Mouse (Mus musculus) bone marrow, adult 2 months (tissue): ENCODE results near the gene Kitl. TPM values are rescaled to one million over a fixed set of nuclear protein-coding genes. Genes with fewer than 3 reads are reported as not detected.

ENCODE experiments used
- H3K27ac ChIP-seq: fragments of 200-500 bp; 2 replicates; pipeline ENCODE4 v1.5.1; 2012; ENCODE audit warnings: low read depth, mild to moderate bottlenecking, control low read depth, inconsistent platforms, low read length; ENCODE audit not compliant: control insufficient read depth, poor library complexity, insufficient read depth
- H3K4me1 ChIP-seq: fragments of 200-500 bp; 2 replicates; pipeline ENCODE4 v1.6.1; 2011; ENCODE audit warnings: low read length; ENCODE audit not compliant: control insufficient read depth, insufficient read depth
- H3K4me3 ChIP-seq: fragments of 200-500 bp; replicated peaks from 2 replicates; pipeline ENCODE3; 2011; ENCODE audit warnings: mild to moderate bottlenecking, low read depth, low read length, control low read depth; ENCODE audit not compliant: control insufficient read depth
- CTCF ChIP-seq: fragments of 200-500 bp; IDR thresholded peaks from 2 replicates; pipeline ENCODE4 v1.5.1; 2011; ENCODE audit warnings: low read length, control low read depth; ENCODE audit not compliant: control insufficient read depth, insufficient read depth
- POLR2A ChIP-seq: fragments of 200-500 bp; IDR thresholded peaks from 2 replicates; pipeline ENCODE4 v1.6.1; 2011; ENCODE audit warnings: low read depth, mild to moderate bottlenecking, control low read depth, low read length, borderline replicate concordance; ENCODE audit not compliant: control insufficient read depth
- WGBS: fragments of 180-500 bp; shearing (Covaris S2); methylation state at CpG from one replicate; pipeline ENCODE4 v1.1.7; 2018; 5-methylcytosine and 5-hydroxymethylcytosine counted together
- polyA plus RNA-seq: library from polyadenylated mRNA; stranded (reverse); fragments of >200 nt; gene quantifications from 2 replicates; pipeline ENCODE4 v1.2.4, GENCODE M21; 2011; ENCODE audit warnings: low replicate concordance; ENCODE audit not compliant: missing spikeins, insufficient read depth, insufficient read length

Gene Kitl
- polyA plus RNA-seq, 1 experiment, result 5.8 TPM

DNA sequence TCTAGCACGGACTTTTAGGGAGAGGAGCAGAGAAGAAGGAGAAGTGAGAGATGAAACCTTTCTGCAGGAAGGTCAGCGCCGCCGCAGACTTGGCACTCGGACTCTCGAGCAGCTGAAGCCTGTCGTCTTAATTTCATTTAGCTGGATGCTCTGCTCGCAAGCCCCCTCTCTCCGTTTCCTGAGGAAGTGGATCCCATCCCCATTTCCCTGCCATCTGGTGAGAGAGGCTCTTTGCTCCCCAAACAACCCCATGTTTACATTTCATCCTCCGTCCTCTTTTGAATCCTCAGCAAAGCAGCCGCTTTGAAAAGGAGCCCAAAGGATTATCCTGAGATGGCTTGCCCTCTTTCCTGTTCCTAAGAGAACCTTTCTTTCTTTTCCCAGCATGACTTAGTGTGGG lies 16.2 kb downstream of the Kitl start:
- no peak overlapping the region for H3K4me3 ChIP-seq
- H3K27ac ChIP-seq, result no peak overlapping the region
- H3K4me1 ChIP-seq, result no peaks in the 10 kb centered on the region
- TF ChIP-seq POLR2A, result no peak
- 15% methylated on average over 11 of the region's 11 CpGs for WGBS

DNA sequence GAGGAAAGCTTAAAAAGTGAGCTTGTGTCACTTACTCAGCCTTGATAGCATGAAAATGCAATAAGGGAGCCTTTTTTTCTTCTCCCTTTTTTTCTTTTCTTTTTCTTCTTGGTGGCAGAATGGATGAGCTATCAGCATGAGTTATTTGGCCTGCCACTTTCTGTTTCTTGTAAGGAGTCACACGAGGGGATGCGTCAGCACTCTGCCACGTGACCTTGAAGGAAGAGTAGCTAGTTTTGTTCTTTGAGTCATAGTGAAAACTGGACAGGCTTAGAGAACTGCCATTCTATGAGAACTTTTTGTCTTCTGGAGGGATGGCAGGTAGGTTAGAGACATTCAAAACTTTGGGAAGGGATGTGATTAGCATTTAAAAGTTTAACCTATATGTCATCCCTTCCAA lies 17.1 kb downstream of the Kitl start:
- Histone ChIP-seq H3K4me3 (no peak overlapping the region), H3K27ac (no peak overlapping the region), H3K4me1 (no peaks in the 10 kb centered on the region)
- WGBS, result 56% methylated on average over 3 of the region's 3 CpGs
- TF ChIP-seq CTCF, result no peak
- TF ChIP-seq POLR2A, result no peak

DNA sequence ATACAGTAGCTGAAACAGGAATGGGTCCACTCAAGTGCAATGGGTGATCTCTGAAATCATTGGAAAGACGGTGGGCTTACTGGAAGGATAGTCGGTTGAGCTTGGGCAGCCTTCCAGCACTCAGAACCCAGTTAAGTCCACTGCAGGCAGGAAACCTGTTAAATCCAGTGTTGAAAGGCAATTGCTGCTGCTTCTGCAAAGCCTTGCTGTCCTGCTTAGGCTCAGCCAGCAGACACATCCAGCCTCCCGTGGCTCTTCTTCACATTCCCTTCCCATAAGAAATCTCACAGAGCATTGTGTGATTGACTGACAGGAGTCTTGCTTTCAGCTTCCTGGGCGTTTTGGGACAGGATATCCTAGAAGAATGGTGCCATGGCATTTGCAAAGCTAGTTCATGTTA lies 20.6 kb downstream of the Kitl start:
- no peaks in the 10 kb centered on the region for H3K4me1 ChIP-seq
- WGBS, result 62% methylated on average over 4 of the region's 4 CpGs
- TF ChIP-seq CTCF (no peak), POLR2A (no peak)
- H3K4me3 ChIP-seq, result no peak overlapping the region
- H3K27ac ChIP-seq, result no peak overlapping the region

DNA sequence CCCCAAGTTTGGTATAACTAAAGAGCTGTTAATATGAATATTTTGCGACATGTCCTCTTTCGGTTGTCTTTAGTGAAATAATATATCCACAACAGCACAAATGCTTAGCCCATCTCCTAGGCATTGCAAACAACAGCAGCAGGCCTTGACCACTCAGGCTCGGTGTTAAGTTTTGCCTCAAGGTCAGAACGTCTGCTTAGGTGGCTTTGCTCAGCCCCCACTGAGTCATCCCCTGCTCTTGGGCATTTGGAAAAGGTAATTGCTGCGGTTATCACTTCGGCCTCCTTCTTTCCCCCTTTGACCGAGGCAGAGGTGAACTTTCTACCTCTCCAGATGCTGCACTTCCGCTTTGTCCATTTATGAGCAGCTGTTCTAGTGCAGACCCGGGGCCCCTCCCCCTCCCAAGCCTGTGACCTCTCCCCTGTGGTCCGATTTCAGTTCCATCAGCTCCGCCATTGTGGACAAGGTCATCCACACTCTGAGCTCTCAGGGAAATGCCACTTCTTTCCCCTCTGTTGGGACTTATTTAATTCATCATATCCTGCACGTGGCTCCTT lies 23.0 kb downstream of the Kitl start:
- Histone ChIP-seq H3K4me1 (no peaks in the 10 kb centered on the region), H3K27ac (no peak overlapping the region), H3K4me3 (no peak overlapping the region)
- TF ChIP-seq POLR2A (no peak), CTCF (no peak)
- 77% methylated on average over 12 of the region's 12 CpGs for WGBS

DNA sequence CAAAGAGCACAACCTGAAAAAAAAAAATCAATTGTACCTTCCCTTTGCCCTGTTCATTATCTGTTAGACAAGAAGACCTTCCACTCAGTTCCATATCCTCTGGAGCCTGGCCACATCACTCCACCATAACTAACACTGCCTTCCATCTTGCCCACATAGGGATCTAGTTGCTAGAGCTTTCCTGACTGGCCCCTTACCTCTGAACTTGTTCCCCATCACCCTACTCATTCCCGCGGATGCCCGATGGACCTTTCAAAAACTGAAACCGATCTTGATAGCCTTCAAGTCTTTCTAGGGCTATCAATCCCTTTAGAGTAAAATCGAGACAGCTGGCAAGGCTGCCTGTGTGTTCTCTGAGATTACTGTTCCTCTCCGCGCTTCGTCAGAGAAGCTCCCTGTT lies 23.6 kb downstream of the Kitl start:
- Histone ChIP-seq H3K27ac (no peak overlapping the region), H3K4me1 (no peaks in the 10 kb centered on the region), H3K4me3 (no peak overlapping the region)
- TF ChIP-seq CTCF (no peak), POLR2A (no peak)
- 88% methylated on average over 8 of the region's 8 CpGs for WGBS

DNA sequence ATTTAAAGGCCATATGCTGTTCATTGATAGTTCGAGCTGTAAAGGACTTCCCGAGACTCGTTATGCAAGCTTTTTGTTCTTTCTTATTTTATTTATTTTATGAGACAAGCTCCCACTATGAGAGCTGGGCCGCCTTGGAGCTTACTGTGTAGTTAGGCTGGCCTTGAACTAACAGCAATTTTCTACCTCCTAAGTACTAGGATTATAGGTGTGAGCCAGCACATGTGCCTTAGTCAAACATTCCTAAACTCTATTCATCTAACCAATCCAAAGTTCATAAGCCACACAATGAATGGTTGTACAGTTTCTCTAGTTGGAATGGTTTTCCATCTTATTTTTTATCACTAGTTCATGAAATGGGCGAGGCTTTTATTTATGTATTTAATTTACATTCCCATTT lies 28.3 kb downstream of the Kitl start:
- Histone ChIP-seq H3K4me1 (no peaks in the 10 kb centered on the region), H3K4me3 (no peak overlapping the region), H3K27ac (no peak overlapping the region)
- 80% methylated on average over 5 of the region's 5 CpGs for WGBS
- TF ChIP-seq POLR2A (no peak), CTCF (no peak)

DNA sequence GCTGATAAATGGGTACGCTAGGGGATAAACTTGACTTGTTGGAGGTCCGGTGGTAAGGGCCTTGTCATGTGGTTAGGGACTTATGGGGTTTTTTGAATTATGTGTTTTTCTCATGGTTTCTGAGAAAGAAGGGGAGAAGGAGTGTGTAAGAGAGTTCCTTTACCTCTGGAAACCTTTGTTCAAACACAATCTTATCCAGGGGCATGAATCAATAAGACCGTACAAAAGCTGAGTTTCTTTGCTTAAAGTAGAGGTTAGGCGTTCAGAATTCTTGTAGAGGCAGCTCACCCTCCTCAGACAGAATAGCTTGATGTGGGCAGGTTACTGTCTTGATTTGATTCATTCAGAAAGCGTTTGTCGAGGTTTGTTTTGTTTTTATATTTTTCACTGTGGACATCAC lies 28.7 kb downstream of the Kitl start:
- Histone ChIP-seq H3K27ac (no peak overlapping the region), H3K4me1 (no peaks in the 10 kb centered on the region), H3K4me3 (no peak overlapping the region)
- 82% methylated on average over 6 of the region's 6 CpGs for WGBS
- no peak for TF ChIP-seq POLR2A
- TF ChIP-seq CTCF, result no peak

DNA sequence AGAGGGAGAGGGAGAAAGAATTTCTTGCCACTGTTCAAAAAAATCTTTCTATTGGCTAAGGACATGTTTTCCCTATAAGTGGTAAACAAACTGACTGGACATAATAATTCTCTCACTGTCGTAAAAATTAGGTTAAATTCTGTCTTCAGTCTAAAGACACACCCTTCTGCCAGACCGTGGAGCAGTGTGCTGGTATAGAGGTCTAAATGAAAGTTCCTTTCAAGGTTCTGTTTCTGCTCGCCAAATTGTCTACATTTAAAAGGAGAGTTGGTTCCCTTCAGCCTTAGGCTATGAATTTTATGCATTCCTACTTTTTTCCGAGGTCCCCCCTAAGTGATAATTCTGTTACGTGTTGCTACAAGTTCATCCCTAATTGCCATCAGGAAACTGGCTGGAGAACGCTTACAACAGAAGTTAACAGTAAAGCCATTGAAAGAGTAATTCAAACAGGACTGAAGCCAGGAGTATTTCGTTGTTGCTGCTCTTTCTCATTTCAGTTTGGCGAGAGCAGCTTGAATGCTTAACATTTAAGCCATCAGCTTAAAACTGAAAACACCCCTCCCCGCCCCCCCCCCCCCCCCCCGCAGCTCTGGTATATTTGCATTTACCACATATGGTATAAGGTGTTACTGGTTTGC lies 35.8 kb downstream of the Kitl start:
- 62% methylated on average over 10 of the region's 10 CpGs for WGBS
- Histone ChIP-seq H3K27ac (no peak overlapping the region), H3K4me3 (no peak overlapping the region), H3K4me1 (no peaks in the 10 kb centered on the region)
- no peak for TF ChIP-seq POLR2A
- no peak for TF ChIP-seq CTCF

DNA sequence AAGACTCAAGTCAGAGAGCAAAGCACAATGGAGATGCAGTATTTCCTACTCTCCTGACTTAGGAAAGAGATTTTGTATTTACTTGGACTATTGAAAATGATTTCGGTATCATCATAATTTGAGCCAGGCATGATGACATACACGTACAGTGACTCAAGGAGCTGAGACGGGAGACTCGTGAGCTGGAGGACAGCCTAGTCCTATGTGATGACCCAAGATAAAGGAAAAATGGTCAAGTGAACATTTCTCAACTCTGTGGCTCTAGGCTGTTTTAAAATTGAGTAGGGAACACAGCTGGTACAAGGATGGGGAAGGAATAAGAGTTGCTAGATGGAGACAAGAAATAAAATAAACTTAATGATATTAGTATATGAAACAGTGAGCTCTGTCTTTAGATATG lies 37.0 kb downstream of the Kitl start:
- no peaks in the 10 kb centered on the region for H3K4me1 ChIP-seq
- no peak overlapping the region for H3K27ac ChIP-seq
- H3K4me3 ChIP-seq, result no peak overlapping the region
- no peak for TF ChIP-seq CTCF
- TF ChIP-seq POLR2A, result no peak
- 83% methylated on average over 4 of the region's 4 CpGs for WGBS
